Mouse (Mus musculus) bone marrow macrophage, adult 2 months (primary cell): Measurements from ENCODE around the gene Myo1f.

ENCODE experiments used
- CTCF ChIP-seq: IDR thresholded peaks from 2 replicates; pipeline ENCODE4 v1.5.1; 2012; ENCODE audit warnings: low read depth, mild to moderate bottlenecking, low read length, moderate library complexity
- POLR2A ChIP-seq: IDR thresholded peaks from 2 replicates; pipeline ENCODE4 v1.6.1; 2012; ENCODE audit warnings: mild to moderate bottlenecking, low read depth, low read length, borderline replicate concordance

DNA sequence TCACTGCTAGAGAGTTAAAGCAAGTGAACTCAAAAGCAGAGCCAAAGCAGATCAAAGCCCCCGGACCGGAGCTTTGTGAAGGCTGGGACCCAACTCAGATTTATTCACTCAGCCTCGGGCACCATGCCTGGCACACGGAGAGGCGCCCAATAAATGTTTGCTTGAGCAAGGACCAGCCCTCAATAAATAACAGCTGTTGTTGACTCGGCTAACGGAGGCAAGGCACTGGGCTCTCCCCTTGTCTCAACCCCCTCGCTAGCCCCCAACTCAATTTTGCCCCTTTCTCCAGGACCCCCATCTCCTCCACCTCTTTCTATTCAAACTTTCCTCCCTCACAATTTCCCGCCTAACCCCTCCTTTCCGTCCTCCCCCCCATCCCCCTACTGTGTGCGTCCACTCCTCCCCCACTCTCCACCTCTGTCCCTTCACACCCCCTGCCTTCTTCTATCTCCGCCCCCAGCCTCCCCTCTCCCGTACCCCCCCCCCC, 32.0 kb upstream of the Myo1f start:
- no peak for TF ChIP-seq CTCF
- no peak for TF ChIP-seq POLR2A
